Mouse (Mus musculus) left cerebral cortex, postnatal 14 days (tissue): ENCODE measurements around the gene Sec24b. TPM values are rescaled to one million over a fixed set of nuclear protein-coding genes. Genes with fewer than 3 reads are reported as not detected.

ENCODE experiments used
- DNase-seq, 2 experiments: peaks; one replicate each; pipeline ENCODE4 v3.0.0; 2021 to 2022; ENCODE audit warnings: low spot score in 2 of 2, mixed read lengths in 1 of 2
- intact Hi-C: fragments of 180-260 bp; cut with DNase I; formaldehyde crosslinking; loops from one replicate; pipeline ENCODE4 v1.15.1; 2025
- total RNA-seq, 2 experiments: library from RNA; stranded (reverse); gene quantifications; 2 replicates each; pipeline ENCODE4 v1.2.3; 2021

Sec24b gene
- total RNA-seq, 2 experiments from 2014 or later: 54.1 to 61.9 TPM

DNA sequence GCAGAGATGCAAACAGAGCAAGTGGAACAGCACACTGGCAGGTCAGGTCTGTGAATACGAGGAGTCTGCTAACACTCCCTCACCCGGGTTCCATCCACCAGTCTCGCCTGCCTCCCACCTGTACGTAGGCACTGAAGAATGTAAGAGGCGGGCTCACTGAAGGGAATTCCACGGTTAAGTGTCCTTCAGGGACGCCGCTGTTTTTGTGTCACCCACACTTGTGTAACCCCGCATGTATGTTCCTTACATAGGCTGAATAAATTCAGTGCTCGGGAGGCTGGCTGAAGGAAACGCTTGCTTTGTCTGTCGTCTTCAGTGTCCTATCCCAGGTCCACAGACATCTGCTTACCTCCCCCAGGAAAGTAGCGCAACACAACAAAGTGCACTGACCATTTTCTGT is 74.1 kb downstream of the Sec24b start:
- intact Hi-C loops: no loop called here
- no peak for DNase-seq

- no peak for DNase-seq
- intact Hi-C loops: no loop called here
Measured at GRCm38 (mm10) chr3:129985335-129985734, 76.0 kb downstream of the Sec24b start.

- DNase-seq: no peak
- intact Hi-C loops: no loop called here
Measured at GRCm38 (mm10) chr3:129984797-129985196, 76.6 kb downstream of the Sec24b start.

DNA sequence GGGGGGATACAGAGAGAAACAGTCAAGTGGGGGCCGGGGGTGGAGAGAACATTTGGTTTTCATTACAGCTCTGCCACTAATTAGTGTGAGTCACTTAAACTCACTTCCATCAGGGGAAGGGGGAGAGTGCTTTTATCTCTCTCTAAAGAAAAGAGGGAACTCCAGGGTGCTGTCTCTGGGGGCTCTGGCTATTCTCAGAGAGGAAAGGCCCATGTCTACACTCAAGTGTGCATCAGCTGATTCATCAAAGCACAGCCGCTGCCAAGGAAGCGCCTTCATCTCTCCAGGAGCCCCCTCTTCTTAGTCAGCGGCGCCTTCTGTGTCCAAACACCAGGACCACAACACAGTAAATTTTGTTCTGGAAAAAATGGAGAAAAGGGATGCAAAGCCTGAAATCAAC is 79.1 kb downstream of the Sec24b start:
- intact Hi-C loops: no loop called here
- no peak for DNase-seq

DNA sequence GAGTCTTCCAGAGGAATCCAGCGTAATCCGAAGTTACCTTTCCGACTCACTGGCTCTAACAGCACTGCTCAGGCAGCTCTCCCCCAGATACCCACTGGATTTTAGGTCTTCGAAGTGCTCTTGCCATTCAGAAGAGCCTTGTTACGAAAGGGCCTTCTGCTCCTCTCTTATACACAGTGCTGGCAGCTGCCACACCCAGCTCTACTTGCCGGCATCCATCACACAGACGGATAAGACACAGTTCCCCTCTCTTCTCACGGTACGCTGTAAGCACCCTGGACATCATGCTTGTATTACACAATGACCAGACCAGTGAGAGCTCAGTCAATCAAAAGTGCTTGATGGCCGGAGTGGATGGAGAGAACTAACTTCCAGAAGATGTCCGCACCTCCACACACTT is 79.6 kb downstream of the Sec24b start:
- no peak for DNase-seq
- intact Hi-C loops: no loop called here

- DNase-seq: no peak
- intact Hi-C loops: no loop called here
Measured at GRCm38 (mm10) chr3:129979510-129979909, 81.8 kb downstream of the Sec24b start.

DNA sequence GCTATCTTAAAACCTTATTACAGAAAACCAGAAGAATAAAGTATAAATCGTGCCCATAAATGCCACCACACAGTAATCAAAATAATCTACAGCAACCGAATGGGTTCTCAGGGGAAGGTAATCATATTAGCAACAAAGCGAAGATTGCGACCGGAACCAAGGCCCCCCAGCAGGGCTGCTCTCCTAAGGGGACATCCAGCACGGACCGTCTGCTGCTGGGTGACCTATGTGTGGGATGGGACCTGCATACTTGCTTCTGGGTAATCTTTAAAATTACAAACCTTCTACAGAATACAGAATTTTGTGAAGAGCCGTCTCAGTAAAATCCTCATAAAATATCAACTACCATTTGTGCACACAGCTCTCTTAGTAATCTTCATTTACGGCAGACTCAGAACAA is 82.6 kb downstream of the Sec24b start:
- intact Hi-C loops: no loop called here
- DNase-seq: no peak

DNA sequence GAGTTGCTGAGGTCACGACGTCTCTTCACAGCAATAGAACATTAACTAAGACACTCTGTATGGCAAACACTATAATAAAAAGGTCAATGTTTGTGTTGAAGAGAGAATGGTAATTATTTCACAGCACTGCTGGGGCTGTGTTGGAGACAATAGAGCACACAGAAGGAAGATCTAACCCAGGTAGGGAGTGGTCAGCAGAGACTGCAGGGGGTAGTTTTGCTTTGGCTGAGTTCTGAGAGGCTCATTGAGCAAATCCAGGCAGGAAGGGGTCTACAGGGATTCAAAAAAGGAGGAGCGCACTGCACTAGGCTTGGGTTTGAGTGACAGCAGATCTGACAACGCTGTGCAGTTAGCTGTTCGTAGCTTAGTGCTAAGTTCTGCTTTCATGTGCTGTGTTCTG is 85.0 kb downstream of the Sec24b start:
- DNase-seq: no peak
- intact Hi-C loops: no loop called here

DNA sequence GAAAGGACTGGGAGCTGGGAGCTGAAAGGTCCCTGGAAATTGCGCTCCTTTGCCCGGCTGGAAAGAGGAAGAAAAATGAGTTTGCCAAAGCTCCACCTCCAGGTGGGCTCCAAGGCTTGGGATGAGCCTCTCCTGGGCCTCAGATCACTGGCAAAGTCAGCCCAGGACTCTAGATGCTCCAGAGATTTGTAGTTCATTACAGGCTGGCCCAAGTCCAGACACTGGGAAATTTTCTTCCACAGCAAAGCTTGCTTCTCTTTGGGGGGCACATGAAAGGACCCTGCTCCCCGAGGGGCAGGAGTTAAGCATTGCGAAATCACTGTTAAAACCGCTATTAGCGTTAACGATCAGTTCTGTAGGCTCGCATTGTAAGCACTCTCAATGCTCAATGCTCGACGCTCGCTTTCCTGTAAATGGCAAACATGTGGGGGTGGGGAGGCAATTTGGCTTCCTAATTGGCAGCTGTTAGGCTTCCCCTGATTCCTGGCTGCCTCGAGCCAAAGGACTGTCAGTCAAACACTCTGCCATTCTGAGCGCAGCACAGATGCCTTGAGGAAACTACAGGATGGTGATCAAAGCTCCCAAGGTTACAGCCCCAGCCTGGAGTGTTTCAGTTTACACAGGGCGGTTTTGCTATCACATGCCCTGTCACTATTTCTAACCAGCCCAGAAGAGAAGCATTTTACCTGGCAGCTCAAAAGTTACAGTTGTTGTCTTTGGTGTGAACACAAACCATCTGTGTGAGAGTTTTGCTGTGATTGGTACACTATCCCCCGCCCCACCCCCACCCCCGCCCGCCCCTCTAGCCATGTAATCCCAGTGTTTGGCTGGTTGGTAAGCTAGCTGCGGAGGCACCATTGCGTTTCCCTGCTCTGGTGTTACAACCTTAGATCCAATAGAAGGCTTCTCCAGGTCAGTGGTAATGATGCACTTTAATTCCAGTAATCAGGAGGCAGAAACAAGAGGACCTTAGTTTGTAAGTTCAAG is 90.5 kb downstream of the Sec24b start:
- intact Hi-C loops: no loop called here
- DNase-seq: peak; percentile 23 to 45

GRCm38 (mm10) chr3:129969432-129970395 is 91.6 kb downstream of the Sec24b start, which contains the start of gene Mcub:
TSS of gene Mcub (minus strand) at chr3:129970206.
- intact Hi-C loops: no loop called here
- no peak for DNase-seq

DNA sequence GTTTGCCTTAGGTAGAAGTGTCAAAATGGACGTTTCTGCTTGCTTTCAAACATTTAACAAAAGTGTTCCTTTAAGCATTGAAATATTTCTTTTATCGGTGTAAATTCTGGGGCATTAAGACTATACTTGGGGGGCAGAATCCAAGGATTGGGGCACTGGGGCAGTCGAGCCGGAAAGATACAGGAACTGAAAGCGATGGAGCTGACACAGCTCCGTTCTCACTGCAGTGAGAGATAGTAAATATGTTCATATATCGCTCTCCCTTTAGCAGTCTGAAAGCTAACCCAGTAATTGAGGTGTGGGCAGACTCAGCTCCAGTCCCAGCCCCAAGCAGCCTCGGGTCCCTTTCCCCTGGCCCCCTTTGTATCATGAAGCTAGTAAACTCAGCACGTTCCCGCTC is 92.3 kb downstream of the Sec24b start:
- intact Hi-C loops: no loop called here
- DNase-seq: no peak

DNA sequence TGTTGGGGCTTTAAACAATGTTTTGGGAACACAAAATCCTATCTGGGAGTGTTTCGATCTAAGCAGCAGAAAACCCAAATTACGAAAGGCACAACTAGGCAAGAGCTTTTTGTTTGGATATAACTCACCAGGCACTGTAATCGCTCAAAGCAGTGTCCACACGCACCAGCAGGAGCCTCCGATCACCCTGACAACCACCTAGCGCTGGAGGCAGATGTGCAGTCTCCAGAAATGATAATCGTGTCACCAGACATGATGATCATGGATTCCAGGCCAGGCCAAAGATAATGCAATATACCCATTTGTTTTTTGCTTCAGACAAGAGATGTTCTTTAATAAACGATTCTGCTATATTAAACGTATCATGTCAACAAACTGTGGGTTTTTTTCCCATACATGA is 93.5 kb downstream of the Sec24b start:
- intact Hi-C loops: no loop called here
- DNase-seq: no peak

- intact Hi-C loops: no loop called here
Measured at GRCm38 (mm10) chr3:129964681-129965080, 96.7 kb downstream of the Sec24b start.

DNA sequence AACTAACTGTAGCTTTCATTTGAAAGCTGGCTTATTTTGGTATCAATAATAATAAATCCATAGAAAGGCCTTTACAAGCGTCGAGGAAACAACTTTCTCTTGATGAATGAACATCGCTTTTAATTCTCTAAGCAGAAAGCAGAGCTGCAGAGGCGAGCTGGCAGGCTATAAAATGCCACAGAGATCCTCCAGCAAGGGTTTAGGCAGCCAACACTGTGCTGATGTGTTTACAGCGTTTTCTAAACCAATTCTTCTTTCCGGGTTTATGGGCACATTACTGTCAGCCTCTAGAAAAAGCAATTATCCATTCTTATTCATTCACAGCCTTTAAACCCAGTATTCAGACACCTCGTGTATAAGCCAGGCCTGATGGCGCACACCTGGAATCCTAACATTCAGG is 98.8 kb downstream of the Sec24b start:
- intact Hi-C loops: no loop called here
- DNase-seq: no peak

More at GRCm38 (mm10) chr3:129964681-129965080, 96.7 kb downstream of the Sec24b start:
- no peak for DNase-seq

GRCm38 (mm10) chr3:129953296-129953695 is 108.1 kb downstream of the Sec24b start:
- intact Hi-C loops: no loop called here
- DNase-seq: no peak

DNA sequence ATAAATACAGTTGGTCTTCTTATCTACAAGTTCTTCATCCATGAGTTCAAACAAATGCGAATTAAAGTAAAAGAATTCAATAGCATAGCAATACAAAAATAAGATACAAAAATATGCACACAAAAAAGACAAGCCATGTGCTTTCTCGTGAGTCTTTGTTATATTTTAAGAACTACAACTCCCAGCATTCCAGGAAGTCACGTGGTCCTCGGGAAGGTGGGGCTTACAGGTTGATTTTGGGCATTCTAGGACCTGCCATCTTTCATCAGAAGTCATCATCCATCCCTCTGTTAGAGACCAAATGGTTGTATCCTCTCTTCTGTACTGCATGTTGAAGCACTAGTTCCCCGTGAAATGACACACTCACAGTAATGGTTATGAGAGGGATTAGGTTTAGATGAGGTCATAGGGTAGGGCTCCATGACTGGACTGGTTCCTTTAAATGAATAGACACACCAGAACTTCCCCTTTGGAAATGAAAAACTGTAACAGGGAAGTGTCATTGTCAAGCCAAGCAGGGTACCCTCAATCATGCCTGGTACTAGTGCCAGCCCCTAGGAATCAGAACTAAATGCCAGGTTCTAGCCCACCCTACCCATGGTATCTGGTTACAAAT is 112.1 kb downstream of the Sec24b start:
- no peak for DNase-seq
- intact Hi-C loops: no loop called here

DNA sequence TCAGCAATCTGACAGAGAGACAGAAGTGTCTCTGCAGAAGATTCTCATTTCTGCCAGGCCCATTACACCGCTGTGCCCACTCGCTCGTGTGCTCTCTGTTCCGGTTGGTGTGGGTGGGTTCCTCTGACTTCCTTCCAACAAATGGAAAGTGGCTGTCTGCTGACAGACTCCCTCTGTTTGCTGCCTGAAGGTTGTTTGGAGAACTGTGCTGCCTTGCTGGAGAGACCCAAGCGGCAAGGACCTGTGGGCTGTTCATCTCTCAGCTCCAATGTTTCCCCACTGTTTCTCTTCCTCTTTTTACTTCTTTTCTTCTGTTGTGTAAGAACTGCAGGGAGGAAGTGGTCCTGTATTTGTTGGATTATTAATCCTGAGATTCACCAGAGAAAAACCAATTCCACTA is 113.0 kb downstream of the Sec24b start:
- intact Hi-C loops: no loop called here
- DNase-seq: peak; percentile 40 to 48

- DNase-seq: no peak
- intact Hi-C loops: no loop called here
Measured at GRCm38 (mm10) chr3:129946217-129946914, 115.0 kb downstream of the Sec24b start.

- intact Hi-C loops: no loop called here
Measured at GRCm38 (mm10) chr3:129943813-129944212, 117.5 kb downstream of the Sec24b start.

More at GRCm38 (mm10) chr3:129943813-129944212, 117.5 kb downstream of the Sec24b start:
- DNase-seq: no peak
